Comparison of ENCODE assay signal across 14 mouse cellular contexts in genomic region chrX:122021749-122022148, GRCm38 (mm10).
DNase-seq lines count a peak whose midpoint lies in the region; ATAC-seq and TF ChIP-seq lines count a peak whose summit lies in the region.
"Had no signal": no experiment of that assay in that cellular context is flagged by ENCODE, and none has a peak within 500 bp of the region (broad histone marks: within the 10 kb centered on the region; RNA-seq: fewer than 3 reads in every experiment).

No protein-coding gene starts in this region.

- DNase-seq in kidney, adult 9 months = peak; percentile 0
- DNase-seq in kidney, postnatal 4 days = no peak
- DNase-seq in 416B (ENCODE audit: low read depth) (peak; percentile 64), MEL (ENCODE audit: low read depth, low spot score) (peak; percentile 76)
- peak; percentile 13 for DNase-seq in embryo, embryonic 11 days
- DNase-seq in adrenal gland, postnatal 10 days = no peak
- DNase-seq in testis, postnatal 10 days (ENCODE audit: low spot score) = no peak
- DNase-seq: adrenal gland, postnatal 36 days; cerebellum, adult 9-10 months; gastrocnemius, postnatal 25 days; kidney, adult 8-10 months; lung, postnatal 14 days had no signal

- H3K79me2 ChIP-seq in MEL (ENCODE audit: control insufficient read depth, insufficient read depth, low read length, poor library complexity) = no peaks in the 10 kb centered on the region

- peak; percentile 23 to 80 (median 23); a peak in 3 of 6 replicates for TF ChIP-seq CTCF in MEL (IDR thresholded peaks at IDR 0.05 in 2 of 3, conservative IDR thresholded peaks at IDR 0.05 in 1 of 3; ENCODE audit: control insufficient read depth in 1 of 3, insufficient read depth in 1 of 3, low read depth in 2 of 3, low read length in 3 of 3, poor library complexity in 1 of 3, severe bottlenecking in 1 of 3)

- no peak overlapping the region for H3K27ac ChIP-seq in MEL (ENCODE audit: control insufficient read depth, low read depth, low read length)

- H3K9ac ChIP-seq in MEL (ENCODE audit: control insufficient read depth, low read depth, low read length, poor library complexity, severe bottlenecking) = no peak overlapping the region

- TF ChIP-seq POLR2A in MEL (IDR thresholded peaks at IDR 0.05; ENCODE audit: control insufficient read depth in 1 of 2, insufficient read depth in 1 of 2, low read depth in 1 of 2, low read length in 2 of 2, poor library complexity in 1 of 2) = no peak

- no peak for TF ChIP-seq EP300 in MEL (IDR thresholded peaks at IDR 0.05; ENCODE audit: low read depth in 1 of 2, low read length in 2 of 2)

- H3K4me3 ChIP-seq in MEL (ENCODE audit: control insufficient read depth in 1 of 2, insufficient read depth in 1 of 2, low read depth in 2 of 2, low read length in 2 of 2) = no peak overlapping the region
- H3K4me3 ChIP-seq: erythroblast, embryonic 14.5 days had no signal

- H3K27me3 ChIP-seq in MEL (ENCODE audit: control insufficient read depth in 1 of 2, insufficient read depth in 2 of 2, low read length in 2 of 2) = no peaks in the 10 kb centered on the region

- ATAC-seq in erythroid progenitor cell, adult 5-6 weeks (replicated peaks; ENCODE audit: low FRiP score, poor library complexity, severe bottlenecking) = no peak

- H3K4me1 ChIP-seq in MEL (ENCODE audit: control insufficient read depth in 1 of 2, insufficient read depth in 2 of 2, low read length in 2 of 2) = no peaks in the 10 kb centered on the region

- H3K9me3 ChIP-seq in MEL (replicated peaks; ENCODE audit: insufficient read depth, low read length) = no peaks in the 10 kb centered on the region

- TF ChIP-seq RAD21 in MEL (IDR thresholded peaks at IDR 0.05; ENCODE audit: low read depth, low read length) = peak; percentile 95

- no peaks in the 10 kb centered on the region for H3K36me3 ChIP-seq in MEL (ENCODE audit: control insufficient read depth in 1 of 2, insufficient read depth in 2 of 2, low read length in 2 of 2)

TF ChIP-seq in MEL, 35 proteins besides CTCF, POLR2A, EP300 and RAD21:
- TF ChIP-seq ZC3H11A (IDR thresholded peaks at IDR 0.05; ENCODE audit: low read depth, low read length) (peak; percentile 87), GATA1 (IDR thresholded peaks at IDR 0.05; ENCODE audit: low read depth, low read length) (no peak), MXI1 (IDR thresholded peaks at IDR 0.05; ENCODE audit: low read depth, low read length) (no peak), E2F4 (IDR thresholded peaks at IDR 0.05; ENCODE audit: borderline replicate concordance, low read depth, low read length) (no peak), TBP (IDR thresholded peaks at IDR 0.05; ENCODE audit: low read depth, low read length) (no peak), UBTF (IDR thresholded peaks at IDR 0.05; ENCODE audit: borderline replicate concordance, insufficient read depth, low read depth, low read length) (no peak), MYC (IDR thresholded peaks at IDR 0.05; ENCODE audit: low read depth, low read length) (no peak), MAFK (IDR thresholded peaks at IDR 0.05; ENCODE audit: borderline replicate concordance, low read depth, low read length) (no peak), SMC3 (IDR thresholded peaks at IDR 0.05; ENCODE audit: low read depth, low read length) (peak; percentile 89), TAL1 (IDR thresholded peaks at IDR 0.05; ENCODE audit: low read length) (no peak), RCOR1 (IDR thresholded peaks at IDR 0.05; ENCODE audit: low read depth, low read length) (no peak), ZMIZ1 (IDR thresholded peaks at IDR 0.05; ENCODE audit: low read depth, low read length) (no peak), MAZ (IDR thresholded peaks at IDR 0.05; ENCODE audit: low read depth, low read length) (no peak), ZNF384 (IDR thresholded peaks at IDR 0.05; ENCODE audit: low read depth, low read length) (0 out of 2 replicates have a peak, but pooled peaks have one; percentile 3), GABPA (IDR thresholded peaks at IDR 0.05; ENCODE audit: low read depth, low read length) (no peak)

Comparison
In these comparisons a context has a peak if more than half of its experiments do, and no peak if none do; other contexts are left out.
1. DNase-seq: peak in kidney, adult 9 months (single experiment), 416B (single experiment), MEL (single experiment) and embryo, embryonic 11 days (single experiment); none in kidney, postnatal 4 days (0 of 2), adrenal gland, postnatal 10 days (single experiment) and testis, postnatal 10 days (single experiment).